Mouse (Mus musculus) lung, embryonic 14.5 days (tissue): ENCODE data around the gene Minos1. TPM values are rescaled to one million over a fixed set of nuclear protein-coding genes. Genes with fewer than 3 reads are reported as not detected.

ENCODE experiments used
- ATAC-seq: fragments of 200-750 bp; cut with Nextera tagmentation; 2 replicates; pipeline ENCODE4 v1.8.0; 2017; ENCODE audit warnings: mild to moderate bottlenecking, moderate TSS enrichment, moderate library complexity; ENCODE audit not compliant: insufficient read depth
- DNase-seq: peaks from one replicate; pipeline ENCODE4 v3.0.0-alpha.2; 2015
- H3K27ac ChIP-seq: fragments of 300-500 bp; sonication (generic); 2 replicates; pipeline ENCODE4 v1.5.1; 2014; ENCODE audit warnings: low read depth, mild to moderate bottlenecking, moderate library complexity
- H3K27me3 ChIP-seq: fragments of 300-500 bp; sonication (generic); 2 replicates; pipeline ENCODE4 v1.6.1; 2014; ENCODE audit warnings: low read length, control low read depth; ENCODE audit not compliant: insufficient read depth
- H3K36me3 ChIP-seq: fragments of 300-500 bp; sonication (generic); 2 replicates; pipeline ENCODE4 v1.6.1; 2014; ENCODE audit warnings: control low read depth; ENCODE audit not compliant: insufficient read depth
- H3K4me1 ChIP-seq: fragments of 300-500 bp; sonication (generic); 2 replicates; pipeline ENCODE4 v1.6.1; 2014; ENCODE audit warnings: antibody characterized with exemption, control low read depth; ENCODE audit not compliant: insufficient read depth
- H3K4me2 ChIP-seq: fragments of 300-500 bp; sonication (generic); 2 replicates; pipeline ENCODE4 v1.6.1; 2014; ENCODE audit warnings: mild to moderate bottlenecking
- H3K4me3 ChIP-seq: fragments of 300-500 bp; sonication (generic); 2 replicates; pipeline ENCODE4 v1.5.1; 2014; ENCODE audit warnings: low read depth, low read length
- H3K9ac ChIP-seq: fragments of 300-500 bp; sonication (generic); 2 replicates; pipeline ENCODE4 v1.6.1; 2014
- H3K9me3 ChIP-seq: fragments of 300-500 bp; sonication (generic); 2 replicates; pipeline ENCODE4 v1.6.1; 2016; ENCODE audit warnings: low read depth, low read length, control low read depth
- CTCF ChIP-seq: IDR thresholded peaks from 2 replicates; pipeline ENCODE4 v1.5.1; 2016; ENCODE audit warnings: antibody characterized with exemption, low read depth
- WGBS: fragments of 180-500 bp; shearing (Covaris S2); extraction: QIAGEN DNeasy Blood & Tissue Kit; methylation state at CpG from one replicate; pipeline ENCODE4 v1.1.7; 2014; 5-methylcytosine and 5-hydroxymethylcytosine counted together
- polyA plus RNA-seq: library from polyadenylated mRNA; unstranded; fragments of >200 nt; fragmentation: Nextera tagmentation; extraction: Ambion mirVana; gene quantifications from 2 replicates; pipeline ENCODE4 v1.2.1, GENCODE M21; 2014

Gene Minos1
- polyA plus RNA-seq, 1 experiment from 2014 or later, result 501 TPM

- H3K36me3 ChIP-seq, result no peaks in the 10 kb centered on the region
- TF ChIP-seq CTCF, result peak; percentile 45; the same call in 1 of the 2 replicates
- no peak overlapping the region for H3K9ac ChIP-seq
- H3K27me3 ChIP-seq, result no peaks in the 10 kb centered on the region
- DNase-seq, result peak; percentile 42
- peaks cover 25% of the 10 kb centered on the region for H3K4me1 ChIP-seq
- no peaks in the 10 kb centered on the region for H3K9me3 ChIP-seq
- no peak overlapping the region for H3K4me3 ChIP-seq
- H3K4me2 ChIP-seq, result no peak overlapping the region
- WGBS, result 86% methylated on average over 5 of the region's 5 CpGs
- no peak for ATAC-seq
- H3K27ac ChIP-seq, result no peak overlapping the region
Measured at GRCm38 (mm10) chr4:139115721-139116120, 15.2 kb downstream of the Minos1 start.

GRCm38 (mm10) chr4:139112482-139112881 lies 18.4 kb downstream of the Minos1 start:
- no peak for TF ChIP-seq CTCF
- ATAC-seq (no peak), DNase-seq (no peak)
- 63% methylated on average over 3 of the region's 3 CpGs for WGBS
- no peak overlapping the region for H3K4me2 ChIP-seq
- H3K4me3 ChIP-seq, result no peak overlapping the region
- peaks cover 24% of the 10 kb centered on the region for H3K4me1 ChIP-seq
- H3K36me3 ChIP-seq, result no peaks in the 10 kb centered on the region
- no peak overlapping the region for H3K9ac ChIP-seq
- no peaks in the 10 kb centered on the region for H3K9me3 ChIP-seq
- no peaks in the 10 kb centered on the region for H3K27me3 ChIP-seq
- H3K27ac ChIP-seq, result no peak overlapping the region

- no peak for TF ChIP-seq CTCF
- Histone ChIP-seq H3K27ac (peak overlapping the region; percentile 69), H3K9me3 (no peaks in the 10 kb centered on the region), H3K27me3 (no peaks in the 10 kb centered on the region), H3K4me1 (peaks cover 24% of the 10 kb centered on the region), H3K4me3 (no peak overlapping the region), H3K9ac (no peak overlapping the region), H3K36me3 (no peaks in the 10 kb centered on the region), H3K4me2 (no peak overlapping the region)
- 8% methylated on average over 3 of the region's 3 CpGs for WGBS
- DNase-seq (peak; percentile 50), ATAC-seq (0 out of 2 replicates have a peak, but pooled peaks have one; percentile 56)
Measured at GRCm38 (mm10) chr4:139111421-139111820, 19.5 kb downstream of the Minos1 start.

- 35% methylated on average over 3 of the region's 3 CpGs for whole genome bisulfite sequencing
- no peak for DNase-seq
- Histone ChIP-seq H3K27me3 (no peaks in the 10 kb centered on the region), H3K4me1 (peaks cover 24% of the 10 kb centered on the region), H3K4me2 (no peak overlapping the region), H3K27ac (peak overlapping the region; percentile 69), H3K4me3 (no peak overlapping the region), H3K36me3 (no peaks in the 10 kb centered on the region), H3K9ac (no peak overlapping the region), H3K9me3 (no peaks in the 10 kb centered on the region)
- no peak for ATAC-seq
- no peak for TF ChIP-seq CTCF
Measured at GRCm38 (mm10) chr4:139110858-139111257, 20.1 kb downstream of the Minos1 start.

- no peak overlapping the region for H3K4me2 ChIP-seq
- no peak overlapping the region for H3K9ac ChIP-seq
- no peaks in the 10 kb centered on the region for H3K9me3 ChIP-seq
- DNase-seq (no peak), ATAC-seq (no peak)
- no peaks in the 10 kb centered on the region for H3K27me3 ChIP-seq
- TF ChIP-seq CTCF, result no peak
- peaks cover 40% of the 10 kb centered on the region for H3K36me3 ChIP-seq
- peaks cover 4% of the 10 kb centered on the region for H3K4me1 ChIP-seq
- WGBS, result 83% methylated on average over 1 of the region's 1 CpGs
- no peak overlapping the region for H3K27ac ChIP-seq
- no peak overlapping the region for H3K4me3 ChIP-seq
Measured at GRCm38 (mm10) chr4:139105453-139105852, 25.5 kb downstream of the Minos1 start.

GRCm38 (mm10) chr4:139101546-139101945 lies 29.4 kb downstream of the Minos1 start:
- TF ChIP-seq CTCF, result no peak
- Histone ChIP-seq H3K9ac (no peak overlapping the region), H3K4me3 (no peak overlapping the region), H3K4me1 (no peaks in the 10 kb centered on the region), H3K27ac (no peak overlapping the region), H3K4me2 (no peak overlapping the region), H3K36me3 (peaks cover 40% of the 10 kb centered on the region), H3K27me3 (no peaks in the 10 kb centered on the region), H3K9me3 (no peaks in the 10 kb centered on the region)
- DNase-seq (no peak), ATAC-seq (no peak)
- WGBS, result 71% methylated on average over 6 of the region's 6 CpGs

- 90% methylated on average over 8 of the region's 8 CpGs for WGBS
- TF ChIP-seq CTCF, result no peak
Measured at GRCm38 (mm10) chr4:139100326-139100725, 30.6 kb downstream of the Minos1 start.

More at GRCm38 (mm10) chr4:139100326-139100725, 30.6 kb downstream of the Minos1 start:
- no peaks in the 10 kb centered on the region for H3K4me1 ChIP-seq
- H3K4me2 ChIP-seq, result no peak overlapping the region
- H3K36me3 ChIP-seq, result peaks cover 40% of the 10 kb centered on the region
- ATAC-seq, result no peak
- H3K27me3 ChIP-seq, result no peaks in the 10 kb centered on the region
- H3K4me3 ChIP-seq, result no peak overlapping the region
- no peak overlapping the region for H3K9ac ChIP-seq
- DNase-seq, result no peak
- H3K27ac ChIP-seq, result no peak overlapping the region
- no peaks in the 10 kb centered on the region for H3K9me3 ChIP-seq
